Mouse (Mus musculus) heart, postnatal 0 days (tissue): Measurements from ENCODE around the gene Pih1d3.

ENCODE experiments used
- CTCF ChIP-seq: IDR thresholded peaks from 2 replicates; pipeline ENCODE4 v1.5.1; 2016; ENCODE audit warnings: antibody characterized with exemption, control low read depth, low read depth
- EP300 ChIP-seq: IDR thresholded peaks from 2 replicates; pipeline ENCODE4 v1.6.1; 2016; ENCODE audit warnings: antibody characterized with exemption, low read depth

DNA sequence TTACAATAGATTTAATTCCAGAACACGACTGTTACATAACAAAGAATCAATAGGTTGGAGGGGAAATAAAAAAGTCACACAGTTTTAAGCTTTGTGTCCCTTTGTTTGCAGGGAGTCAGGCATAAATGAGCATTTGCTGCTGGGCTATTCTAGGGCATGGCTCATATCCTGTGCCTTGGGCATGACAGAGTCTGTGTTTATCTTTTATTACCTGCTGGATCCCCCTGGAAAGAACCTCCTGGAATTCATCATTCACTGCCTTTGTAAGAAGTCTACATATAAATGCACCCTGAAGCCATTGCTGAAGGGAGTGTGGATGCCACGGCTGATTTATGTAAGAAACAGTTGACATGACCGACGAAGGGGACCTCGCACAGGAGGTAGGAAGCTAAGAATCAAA lies 46.5 kb upstream of the Pih1d3 start, which contains the start of gene Lgsn:
- TF ChIP-seq CTCF (no peak), EP300 (no peak)
